Mouse (Mus musculus): ENCODE measurements around the gene Rbm20. TPM values are rescaled to one million over a fixed set of nuclear protein-coding genes. Genes with fewer than 3 reads are reported as not detected.

Gene Rbm20
- polyA plus RNA-seq, 1 experiment from 2014 or later, result 1.1 TPM

DNA sequence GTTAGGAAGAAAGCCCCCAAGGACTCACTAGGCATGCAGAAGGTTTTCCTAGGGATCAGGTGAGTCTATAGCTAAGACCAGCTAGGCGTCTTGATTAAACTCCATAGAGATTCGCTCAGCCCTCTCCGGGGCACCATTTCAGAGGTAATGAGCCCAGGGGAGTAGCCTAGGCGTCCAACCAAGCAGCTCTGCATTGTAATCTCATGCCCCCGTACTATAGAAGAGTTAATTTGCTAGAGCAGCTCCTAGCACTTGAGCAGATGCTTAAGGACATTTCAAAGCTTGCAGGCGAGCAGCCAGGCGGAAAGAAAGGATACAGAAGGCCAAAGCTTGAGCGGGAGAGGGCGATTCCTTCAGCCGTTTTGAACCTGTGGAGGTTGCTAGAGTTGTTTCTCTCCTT is 208.3 kb downstream of the Rbm20 start:
- H3K4me2 ChIP-seq (ENCODE audit: low read depth, low read length), result no peak overlapping the region
- no peaks in the 10 kb centered on the region for H3K36me3 ChIP-seq (ENCODE audit: control insufficient read depth, insufficient read depth, low read length)
- H3K27ac ChIP-seq (ENCODE audit: low read length), result no peak overlapping the region
- WGBS, result 72% methylated on average over 10 of the region's 10 CpGs
- no peak for ATAC-seq
- H3K9ac ChIP-seq (ENCODE audit: low read depth, low read length), result no peak overlapping the region
- H3K9me3 ChIP-seq (ENCODE audit: control insufficient read depth, low read length), result no peaks in the 10 kb centered on the region
- H3K4me3 ChIP-seq (ENCODE audit: low read length), result no peak overlapping the region
- peaks cover 7% of the 10 kb centered on the region; the same call in 1 of the 2 replicates for H3K4me1 ChIP-seq (ENCODE audit: control insufficient read depth, insufficient read depth, low read length)
- no peaks in the 10 kb centered on the region for H3K27me3 ChIP-seq (replicated peaks; ENCODE audit: control insufficient read depth, insufficient read depth, low read length)

DNA sequence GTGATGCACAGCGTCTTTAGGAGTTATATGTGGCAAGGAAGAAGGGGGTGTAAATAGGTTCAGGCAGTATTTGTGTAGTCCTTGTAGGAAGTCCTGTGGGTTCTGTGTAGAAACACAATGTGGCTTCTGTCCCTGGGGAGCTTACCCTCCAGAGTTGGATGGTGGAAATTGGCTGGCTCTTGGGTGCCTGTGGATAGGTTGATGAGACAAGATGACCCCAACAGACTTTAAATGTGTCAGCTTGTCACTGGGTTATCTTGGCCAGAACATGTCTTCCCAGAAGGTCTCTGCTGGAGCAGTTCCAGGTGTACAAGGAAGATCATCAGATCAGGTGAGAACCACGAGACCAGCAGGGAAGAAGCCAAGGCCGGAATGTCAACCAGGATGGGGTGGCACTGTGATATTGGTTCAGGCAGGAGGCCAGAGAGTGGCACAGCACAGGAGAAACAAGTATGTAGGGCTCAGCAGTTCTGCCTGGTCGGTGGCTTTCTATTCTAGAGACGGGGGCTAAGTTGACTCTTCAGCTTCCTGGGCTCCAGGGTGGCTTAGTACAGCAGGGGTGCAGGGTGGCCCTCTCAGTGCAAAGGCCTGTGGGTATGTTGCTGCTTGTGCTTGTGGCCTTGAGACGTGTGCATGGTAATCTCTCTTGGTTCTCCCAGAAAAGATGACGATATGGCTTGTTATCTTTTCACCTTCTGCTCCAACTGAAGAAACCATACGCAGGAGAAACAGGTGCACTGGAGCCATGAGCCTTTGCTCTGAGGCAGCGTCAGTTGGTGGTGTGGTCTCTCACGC is 209.7 kb downstream of the Rbm20 start:
- no peak for ATAC-seq
- WGBS, result 87% methylated on average over 10 of the region's 10 CpGs
- no peaks in the 10 kb centered on the region for H3K27me3 ChIP-seq (replicated peaks; ENCODE audit: control insufficient read depth, insufficient read depth, low read length)

DNA sequence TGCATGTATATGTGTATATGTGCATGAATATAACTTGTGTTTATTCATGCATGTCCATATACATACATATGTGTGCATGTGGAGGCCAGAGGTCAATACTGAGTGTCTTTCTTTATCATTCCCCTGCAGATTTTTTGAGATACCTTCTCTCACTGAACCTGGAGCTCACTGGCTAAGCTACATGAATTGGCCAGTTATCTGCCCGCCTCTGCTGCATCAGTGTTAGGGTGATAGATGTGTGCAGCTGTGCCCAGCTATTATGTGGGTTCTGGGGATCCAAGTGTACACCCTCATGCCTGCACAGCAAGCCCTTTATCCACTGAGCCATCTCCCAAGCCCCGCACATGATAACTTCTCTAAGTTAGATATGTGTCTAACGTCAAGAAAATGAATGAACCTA is 210.7 kb downstream of the Rbm20 start:
- Histone ChIP-seq H3K4me1 (ENCODE audit: control insufficient read depth, insufficient read depth, low read length) (peaks cover 28% of the 10 kb centered on the region), H3K27me3 (replicated peaks; ENCODE audit: control insufficient read depth, insufficient read depth, low read length) (no peaks in the 10 kb centered on the region), H3K4me3 (ENCODE audit: low read length) (no peak overlapping the region), H3K36me3 (ENCODE audit: control insufficient read depth, insufficient read depth, low read length) (no peaks in the 10 kb centered on the region), H3K9ac (ENCODE audit: low read depth, low read length) (no peak overlapping the region), H3K9me3 (ENCODE audit: control insufficient read depth, low read length) (no peaks in the 10 kb centered on the region), H3K4me2 (ENCODE audit: low read depth, low read length) (no peak overlapping the region), H3K27ac (ENCODE audit: low read length) (no peak overlapping the region)
- no peak for ATAC-seq
- WGBS, result 77% methylated on average over 3 of the region's 3 CpGs

More for the DNA sequence above, 209.7 kb downstream of the Rbm20 start:
- Histone ChIP-seq H3K36me3 (ENCODE audit: control insufficient read depth, insufficient read depth, low read length) (no peaks in the 10 kb centered on the region), H3K27ac (ENCODE audit: low read length) (no peak overlapping the region), H3K4me1 (ENCODE audit: control insufficient read depth, insufficient read depth, low read length) (peaks cover 19% of the 10 kb centered on the region), H3K9ac (ENCODE audit: low read depth, low read length) (no peak overlapping the region), H3K9me3 (ENCODE audit: control insufficient read depth, low read length) (no peaks in the 10 kb centered on the region), H3K4me3 (ENCODE audit: low read length) (no peak overlapping the region), H3K4me2 (ENCODE audit: low read depth, low read length) (no peak overlapping the region)

DNA sequence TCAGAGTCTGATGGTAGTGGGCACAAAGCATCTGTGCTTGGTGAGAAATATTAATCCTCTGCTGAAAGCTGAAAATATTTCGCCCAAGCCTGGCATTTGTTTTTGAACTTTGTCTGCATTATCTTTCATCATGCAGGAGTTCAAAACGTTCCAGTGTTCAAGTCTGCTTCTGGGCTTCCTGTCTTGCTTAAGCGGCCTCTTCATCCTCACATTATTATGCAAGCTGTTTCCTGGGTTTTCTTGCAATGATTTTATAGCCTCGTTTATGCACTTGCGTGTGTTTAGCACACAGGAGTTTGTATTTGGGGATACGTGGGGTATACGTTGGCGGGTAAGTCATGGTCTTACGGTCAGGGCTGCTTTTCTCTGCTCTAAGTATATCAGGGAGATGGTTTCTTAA is 211.2 kb downstream of the Rbm20 start:
- no peak overlapping the region for H3K27ac ChIP-seq (ENCODE audit: low read length)
- no peak overlapping the region for H3K4me3 ChIP-seq (ENCODE audit: low read length)
- H3K9ac ChIP-seq (ENCODE audit: low read depth, low read length), result no peak overlapping the region
- ATAC-seq, result no peak
- no peak overlapping the region for H3K4me2 ChIP-seq (ENCODE audit: low read depth, low read length)
- no peaks in the 10 kb centered on the region for H3K27me3 ChIP-seq (replicated peaks; ENCODE audit: control insufficient read depth, insufficient read depth, low read length)
- H3K36me3 ChIP-seq (ENCODE audit: control insufficient read depth, insufficient read depth, low read length), result no peaks in the 10 kb centered on the region
- peaks cover 33% of the 10 kb centered on the region for H3K4me1 ChIP-seq (ENCODE audit: control insufficient read depth, insufficient read depth, low read length)
- 78% methylated on average over 9 of the region's 9 CpGs for WGBS
- H3K9me3 ChIP-seq (ENCODE audit: control insufficient read depth, low read length), result no peaks in the 10 kb centered on the region

GRCm38 (mm10) chr19:53889555-53889954 is 212.4 kb downstream of the Rbm20 start:
- no peaks in the 10 kb centered on the region for H3K27me3 ChIP-seq (replicated peaks; ENCODE audit: control insufficient read depth, insufficient read depth, low read length)
- no peaks in the 10 kb centered on the region for H3K9me3 ChIP-seq (ENCODE audit: control insufficient read depth, low read length)
- H3K4me2 ChIP-seq (ENCODE audit: low read depth, low read length), result no peak overlapping the region
- peaks cover 43% of the 10 kb centered on the region for H3K4me1 ChIP-seq (ENCODE audit: control insufficient read depth, insufficient read depth, low read length)
- H3K27ac ChIP-seq (ENCODE audit: low read length), result no peak overlapping the region
- H3K36me3 ChIP-seq (ENCODE audit: control insufficient read depth, insufficient read depth, low read length), result no peaks in the 10 kb centered on the region
- no peak overlapping the region for H3K9ac ChIP-seq (ENCODE audit: low read depth, low read length)
- ATAC-seq, result no peak
- H3K4me3 ChIP-seq (ENCODE audit: low read length), result no peak overlapping the region
- 63% methylated on average over 5 of the region's 5 CpGs for WGBS

DNA sequence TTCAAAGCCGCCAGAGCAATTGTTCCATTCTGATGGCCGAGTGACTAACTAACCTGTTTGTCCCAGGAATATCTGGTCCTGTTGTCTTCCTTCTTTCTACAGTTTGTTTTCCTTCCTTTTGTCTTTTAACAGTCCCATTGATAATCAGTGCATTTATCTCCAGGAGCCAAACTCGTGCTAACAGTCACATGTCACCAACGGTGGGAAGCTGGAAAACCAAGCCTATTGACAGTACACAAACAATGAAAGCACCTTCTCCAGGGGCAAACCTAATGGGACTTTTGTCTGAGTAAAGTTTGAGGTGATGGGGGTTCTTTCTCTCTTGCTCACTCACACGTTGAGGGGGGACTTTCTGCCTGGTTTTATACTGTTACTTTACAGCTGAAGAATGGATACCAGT is 213.2 kb downstream of the Rbm20 start:
- H3K4me3 ChIP-seq (ENCODE audit: low read length), result no peak overlapping the region
- no peak for ATAC-seq
- H3K9ac ChIP-seq (ENCODE audit: low read depth, low read length), result no peak overlapping the region
- no peaks in the 10 kb centered on the region for H3K27me3 ChIP-seq (replicated peaks; ENCODE audit: control insufficient read depth, insufficient read depth, low read length)
- peak overlapping the region; percentile 81 for H3K27ac ChIP-seq (ENCODE audit: low read length)
- WGBS, result 57% methylated on average over 5 of the region's 5 CpGs
- H3K9me3 ChIP-seq (ENCODE audit: control insufficient read depth, low read length), result no peaks in the 10 kb centered on the region
- H3K4me2 ChIP-seq (ENCODE audit: low read depth, low read length), result no peak overlapping the region
- H3K36me3 ChIP-seq (ENCODE audit: control insufficient read depth, insufficient read depth, low read length), result no peaks in the 10 kb centered on the region
- H3K4me1 ChIP-seq (ENCODE audit: control insufficient read depth, insufficient read depth, low read length), result peaks cover 43% of the 10 kb centered on the region

GRCm38 (mm10) chr19:53890781-53891251 is 213.7 kb downstream of the Rbm20 start:
- Histone ChIP-seq H3K9ac (ENCODE audit: low read depth, low read length) (no peak overlapping the region), H3K36me3 (ENCODE audit: control insufficient read depth, insufficient read depth, low read length) (no peaks in the 10 kb centered on the region), H3K27ac (ENCODE audit: low read length) (peak overlapping the region; percentile 81), H3K9me3 (ENCODE audit: control insufficient read depth, low read length) (no peaks in the 10 kb centered on the region), H3K4me3 (ENCODE audit: low read length) (no peak overlapping the region), H3K4me2 (ENCODE audit: low read depth, low read length) (no peak overlapping the region), H3K27me3 (replicated peaks; ENCODE audit: control insufficient read depth, insufficient read depth, low read length) (no peaks in the 10 kb centered on the region), H3K4me1 (ENCODE audit: control insufficient read depth, insufficient read depth, low read length) (peaks cover 43% of the 10 kb centered on the region)
- ATAC-seq, result peak; percentile 53
- 58% methylated on average over 5 of the region's 5 CpGs for WGBS

DNA sequence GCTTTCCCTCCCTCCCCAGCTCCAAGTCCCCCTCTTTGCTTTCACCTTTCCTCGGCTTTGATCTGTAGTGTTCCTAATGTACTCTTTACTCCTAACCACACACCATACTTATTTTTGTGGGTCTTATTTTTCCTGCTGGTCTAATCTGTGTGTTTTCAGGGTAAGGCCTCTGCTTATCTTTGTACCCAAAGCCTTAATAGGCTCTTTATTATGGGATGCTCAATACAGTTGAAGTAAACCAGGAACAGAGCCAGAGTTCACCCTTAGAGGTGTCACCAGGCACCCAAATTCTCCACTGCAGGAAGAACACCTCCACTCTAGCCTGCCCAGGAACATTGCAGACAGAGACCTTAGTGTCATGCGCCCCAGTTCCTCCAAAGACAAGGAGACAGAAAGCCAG is 214.5 kb downstream of the Rbm20 start:
- 0 out of 2 replicates have a peak, but pooled peaks have one; percentile 4 for ATAC-seq
- no peaks in the 10 kb centered on the region for H3K9me3 ChIP-seq (ENCODE audit: control insufficient read depth, low read length)
- WGBS, result 75% methylated on average over 2 of the region's 2 CpGs

GRCm38 (mm10) chr19:53892061-53892460 is 215.0 kb downstream of the Rbm20 start, which contains the start of gene Pdcd4:
Gene Pdcd4, plus strand, starts transcription at chr19:53892231.
- Histone ChIP-seq H3K4me3 (ENCODE audit: low read length) (no peak within 1 kb of the TSS), H3K9me3 (ENCODE audit: control insufficient read depth, low read length) (no peaks in the 10 kb centered on the region), H3K4me1 (ENCODE audit: control insufficient read depth, insufficient read depth, low read length) (peaks cover 44% of the 10 kb centered on the region), H3K27me3 (replicated peaks; ENCODE audit: control insufficient read depth, insufficient read depth, low read length) (no peaks in the 10 kb centered on the region), H3K27ac (ENCODE audit: low read length) (peak within 1 kb of the TSS; percentile 95), H3K36me3 (ENCODE audit: control insufficient read depth, insufficient read depth, low read length) (no peaks in the 10 kb centered on the region), H3K9ac (ENCODE audit: low read depth, low read length) (peak within 1 kb of the TSS; percentile 41), H3K4me2 (ENCODE audit: low read depth, low read length) (no peak within 1 kb of the TSS)
- WGBS, result 22% methylated on average over 3 of the region's 3 CpGs
- peak; percentile 29 for ATAC-seq

More for the DNA sequence above, 214.5 kb downstream of the Rbm20 start:
- H3K4me1 ChIP-seq (ENCODE audit: control insufficient read depth, insufficient read depth, low read length), result peaks cover 43% of the 10 kb centered on the region
- H3K9ac ChIP-seq (ENCODE audit: low read depth, low read length), result no peak overlapping the region
- H3K36me3 ChIP-seq (ENCODE audit: control insufficient read depth, insufficient read depth, low read length), result no peaks in the 10 kb centered on the region
- H3K27me3 ChIP-seq (replicated peaks; ENCODE audit: control insufficient read depth, insufficient read depth, low read length), result no peaks in the 10 kb centered on the region
- no peak overlapping the region for H3K4me2 ChIP-seq (ENCODE audit: low read depth, low read length)
- peak overlapping the region; percentile 81 for H3K27ac ChIP-seq (ENCODE audit: low read length)
- no peak overlapping the region for H3K4me3 ChIP-seq (ENCODE audit: low read length)
